Mouse (Mus musculus) lung, embryonic 16.5 days (tissue): ENCODE measurements around the gene Cldn11. TPM values are rescaled to one million over a fixed set of nuclear protein-coding genes. Genes with fewer than 3 reads are reported as not detected.
"Not testable (repeated sequence)": the region's sequence is repeated elsewhere in the genome, so short reads cannot be mapped to it uniquely, and the experiment has no call there.

Experiments
- ATAC-seq: fragments of 200-750 bp; cut with Nextera tagmentation; 2 replicates; pipeline ENCODE4 v1.8.0; 2017; ENCODE audit warnings: low read depth, mild to moderate bottlenecking, moderate library complexity
- H3K27ac ChIP-seq: fragments of 300-500 bp; sonication (generic); 2 replicates; pipeline ENCODE4 v1.5.1; 2014; ENCODE audit warnings: mild to moderate bottlenecking, control low read depth, low read length
- H3K27me3 ChIP-seq: fragments of 300-500 bp; sonication (generic); 2 replicates; pipeline ENCODE4 v1.6.1; 2014; ENCODE audit warnings: low read depth, low read length, mixed read lengths; ENCODE audit not compliant: control insufficient read depth, insufficient read depth
- H3K36me3 ChIP-seq: fragments of 300-500 bp; sonication (generic); 2 replicates; pipeline ENCODE4 v1.6.1; 2014; ENCODE audit warnings: low read length; ENCODE audit not compliant: control insufficient read depth, insufficient read depth
- H3K4me1 ChIP-seq: fragments of 300-500 bp; sonication (generic); replicated peaks from 2 replicates; pipeline ENCODE4 v1.6.1; 2014; ENCODE audit warnings: low read length, mixed read lengths; ENCODE audit not compliant: control insufficient read depth, insufficient read depth
- H3K4me2 ChIP-seq: fragments of 300-500 bp; sonication (generic); 2 replicates; pipeline ENCODE4 v1.6.1; 2014; ENCODE audit warnings: low read depth, low read length, control low read depth
- H3K4me3 ChIP-seq: fragments of 300-500 bp; sonication (generic); 2 replicates; pipeline ENCODE4 v1.5.1; 2014; ENCODE audit warnings: mild to moderate bottlenecking, low read length, control low read depth
- H3K9ac ChIP-seq: fragments of 300-500 bp; sonication (generic); 2 replicates; pipeline ENCODE4 v1.6.1; 2014; ENCODE audit warnings: low read length, control low read depth
- H3K9me3 ChIP-seq: fragments of 300-500 bp; sonication (generic); 2 replicates; pipeline ENCODE4 v1.6.1; 2016; ENCODE audit warnings: low read length; ENCODE audit not compliant: control insufficient read depth
- WGBS: fragments of 180-500 bp; shearing (Covaris S2); extraction: QIAGEN DNeasy Blood & Tissue Kit; methylation state at CpG from one replicate; pipeline ENCODE4 v1.1.7; 2014; 5-methylcytosine and 5-hydroxymethylcytosine counted together
- polyA plus RNA-seq: library from polyadenylated mRNA; unstranded; fragments of >200 nt; fragmentation: Nextera tagmentation; extraction: Ambion mirVana; gene quantifications from 2 replicates; pipeline ENCODE4 v1.2.1, GENCODE M21; 2015

Cldn11 gene
- polyA plus RNA-seq, 1 experiment from 2014 or later, result 5.8 TPM

GRCm38 (mm10) chr3:31129766-31130165 is 20.0 kb upstream of the Cldn11 start:
- H3K9me3 ChIP-seq, result no peaks in the 10 kb centered on the region
- no peak overlapping the region for H3K4me2 ChIP-seq
- H3K27me3 ChIP-seq, result no peaks in the 10 kb centered on the region
- H3K9ac ChIP-seq, result no peak overlapping the region
- no peak overlapping the region for H3K4me3 ChIP-seq
- H3K4me1 ChIP-seq, result 0 out of 2 replicates have a peak, but pooled peaks cover 2% of the 10 kb centered on the region
- no peak for ATAC-seq
- no peak overlapping the region for H3K27ac ChIP-seq
- 34% methylated on average over 4 of the region's 4 CpGs for WGBS
- no peaks in the 10 kb centered on the region for H3K36me3 ChIP-seq

GRCm38 (mm10) chr3:31133664-31134063 is 16.1 kb upstream of the Cldn11 start:
- H3K9me3 ChIP-seq, result no peaks in the 10 kb centered on the region
- no peak overlapping the region for H3K27ac ChIP-seq
- no peak for ATAC-seq
- H3K4me3 ChIP-seq, result no peak overlapping the region
- H3K9ac ChIP-seq, result no peak overlapping the region
- H3K36me3 ChIP-seq, result no peaks in the 10 kb centered on the region
- WGBS, result 18% methylated on average over 5 of the region's 5 CpGs
- no peaks in the 10 kb centered on the region for H3K27me3 ChIP-seq
- H3K4me2 ChIP-seq, result no peak overlapping the region
- 0 out of 2 replicates have a peak, but pooled peaks cover 2% of the 10 kb centered on the region for H3K4me1 ChIP-seq

- 73% methylated on average over 8 of the region's 8 CpGs for WGBS
- Histone ChIP-seq H3K9me3 (no peaks in the 10 kb centered on the region), H3K4me1 (0 out of 2 replicates have a peak, but pooled peaks cover 2% of the 10 kb centered on the region), H3K27me3 (no peaks in the 10 kb centered on the region), H3K4me2 (no peak overlapping the region), H3K27ac (no peak overlapping the region), H3K36me3 (no peaks in the 10 kb centered on the region), H3K9ac (no peak overlapping the region), H3K4me3 (no peak overlapping the region)
- ATAC-seq, result peak; percentile 36; the same call in 1 of the 2 replicates
Observed at GRCm38 (mm10) chr3:31134246-31134645, 15.5 kb upstream of the Cldn11 start.

GRCm38 (mm10) chr3:31134696-31135095 is 15.0 kb upstream of the Cldn11 start:
- no peaks in the 10 kb centered on the region for H3K4me1 ChIP-seq
- H3K9ac ChIP-seq, result no peak overlapping the region
- H3K36me3 ChIP-seq, result no peaks in the 10 kb centered on the region
- H3K27ac ChIP-seq, result no peak overlapping the region
- no peak overlapping the region for H3K4me2 ChIP-seq
- H3K9me3 ChIP-seq, result no peaks in the 10 kb centered on the region
- no peak for ATAC-seq
- WGBS, result 30% methylated on average over 7 of the region's 7 CpGs
- no peak overlapping the region for H3K4me3 ChIP-seq
- H3K27me3 ChIP-seq, result no peaks in the 10 kb centered on the region

GRCm38 (mm10) chr3:31136591-31136990 is 13.1 kb upstream of the Cldn11 start:
- WGBS, result 65% methylated on average over 4 of the region's 4 CpGs
- not testable (repeated sequence) for H3K4me2 ChIP-seq, H3K4me3 ChIP-seq, H3K27ac ChIP-seq, H3K27me3 ChIP-seq, H3K9ac ChIP-seq, H3K4me1 ChIP-seq, ATAC-seq, H3K9me3 ChIP-seq, H3K36me3 ChIP-seq

GRCm38 (mm10) chr3:31138454-31139424 is 11.0 kb upstream of the Cldn11 start:
- H3K4me2 ChIP-seq, result no peak overlapping the region
- no peak overlapping the region for H3K9ac ChIP-seq
- ATAC-seq, result no peak
- no peak overlapping the region for H3K27ac ChIP-seq
- no peaks in the 10 kb centered on the region for H3K27me3 ChIP-seq
- H3K4me3 ChIP-seq, result no peak overlapping the region
- H3K36me3 ChIP-seq, result no peaks in the 10 kb centered on the region
- WGBS, result 55% methylated on average over 13 of the region's 13 CpGs
- no peaks in the 10 kb centered on the region for H3K4me1 ChIP-seq
- no peaks in the 10 kb centered on the region for H3K9me3 ChIP-seq

GRCm38 (mm10) chr3:31141621-31142020 is 8.1 kb upstream of the Cldn11 start:
- ATAC-seq, result no peak
- no peaks in the 10 kb centered on the region for H3K36me3 ChIP-seq
- no peak overlapping the region for H3K4me2 ChIP-seq
- no peak overlapping the region for H3K9ac ChIP-seq
- no peak overlapping the region for H3K4me3 ChIP-seq
- WGBS, result 72% methylated on average over 4 of the region's 4 CpGs
- H3K4me1 ChIP-seq, result no peaks in the 10 kb centered on the region
- no peaks in the 10 kb centered on the region for H3K9me3 ChIP-seq
- H3K27me3 ChIP-seq, result no peaks in the 10 kb centered on the region
- H3K27ac ChIP-seq, result no peak overlapping the region

- H3K4me3 ChIP-seq, H3K4me1 ChIP-seq, H3K27ac ChIP-seq, H3K36me3 ChIP-seq, H3K9me3 ChIP-seq, H3K4me2 ChIP-seq, H3K9ac ChIP-seq, H3K27me3 ChIP-seq, ATAC-seq: not testable (repeated sequence)
- 75% methylated on average over 11 of the region's 11 CpGs for WGBS
Observed at GRCm38 (mm10) chr3:31145222-31145621, 4.5 kb upstream of the Cldn11 start.

- ATAC-seq, result peak; percentile 80
- H3K4me2 ChIP-seq, result 0 out of 2 replicates have a peak overlapping the region, but pooled peaks have one; percentile 15
- 13% methylated on average over 14 of the region's 14 CpGs for WGBS
Observed at GRCm38 (mm10) chr3:31145641-31146290, 4.0 kb upstream of the Cldn11 start.

More at GRCm38 (mm10) chr3:31145641-31146290, 4.0 kb upstream of the Cldn11 start:
- Histone ChIP-seq H3K27me3 (peaks cover 8% of the 10 kb centered on the region; the same call in 1 of the 2 replicates), H3K36me3 (no peaks in the 10 kb centered on the region), H3K9me3 (no peaks in the 10 kb centered on the region), H3K4me1 (no peaks in the 10 kb centered on the region), H3K9ac (no peak overlapping the region), H3K4me3 (no peak overlapping the region), H3K27ac (no peak overlapping the region)
